Mouse (Mus musculus) forebrain, embryonic 14.5 days (tissue): ENCODE measurements around the gene Rasgrp2. TPM values are rescaled to one million over a fixed set of nuclear protein-coding genes. Genes with fewer than 3 reads are reported as not detected.
A peak's percentile ranks its signal among the peaks of the same experiment; 100 is the strongest.

ENCODE experiments used
- ATAC-seq: fragments of 200-750 bp; cut with Nextera tagmentation; 2 replicates; pipeline ENCODE4 v1.8.0; 2017; ENCODE audit warnings: mild to moderate bottlenecking, moderate library complexity
- DNase-seq: peaks from one replicate; pipeline ENCODE4 v3.0.0-alpha.2; 2015; ENCODE audit warnings: low spot score
- H3K27ac ChIP-seq: fragments of 300-500 bp; sonication (generic); 2 replicates; pipeline ENCODE4 v1.5.1; 2014; ENCODE audit warnings: low read depth, mild to moderate bottlenecking, control low read depth, low read length, moderate library complexity
- H3K27me3 ChIP-seq: fragments of 300-500 bp; sonication (generic); replicated peaks from 2 replicates; pipeline ENCODE4 v1.6.1; 2014; ENCODE audit warnings: low read length, control low read depth, mixed read lengths; ENCODE audit not compliant: control insufficient read depth, insufficient read depth
- H3K36me3 ChIP-seq: fragments of 300-500 bp; sonication (generic); 2 replicates; pipeline ENCODE4 v1.6.1; 2014; ENCODE audit warnings: low read length, control low read depth; ENCODE audit not compliant: control insufficient read depth, insufficient read depth
- H3K4me1 ChIP-seq: fragments of 300-500 bp; sonication (generic); 2 replicates; pipeline ENCODE4 v1.6.1; 2014; ENCODE audit warnings: antibody characterized with exemption, low read length, control low read depth; ENCODE audit not compliant: control insufficient read depth, insufficient read depth
- H3K4me2 ChIP-seq: fragments of 300-500 bp; sonication (generic); 2 replicates; pipeline ENCODE4 v1.6.1; 2014; ENCODE audit warnings: mild to moderate bottlenecking, control low read depth, low read length
- H3K4me3 ChIP-seq: fragments of 300-500 bp; sonication (generic); 2 replicates; pipeline ENCODE4 v1.5.1; 2014; ENCODE audit warnings: low read depth, low read length, control low read depth
- H3K9ac ChIP-seq: fragments of 300-500 bp; sonication (generic); 2 replicates; pipeline ENCODE4 v1.6.1; 2014; ENCODE audit warnings: mild to moderate bottlenecking, low read length, control low read depth, moderate library complexity
- H3K9me3 ChIP-seq: fragments of 300-500 bp; sonication (generic); replicated peaks from 2 replicates; pipeline ENCODE4 v1.6.1; 2016; ENCODE audit warnings: low read length, control low read depth, mixed read lengths; ENCODE audit not compliant: control insufficient read depth
- WGBS: fragments of 180-500 bp; shearing (Covaris S2); extraction: QIAGEN DNeasy Blood & Tissue Kit; methylation state at CpG from one replicate; pipeline ENCODE4 v1.1.7; 2014; 5-methylcytosine and 5-hydroxymethylcytosine counted together
- polyA plus RNA-seq: library from polyadenylated mRNA; unstranded; fragments of >200 nt; fragmentation: Nextera tagmentation; extraction: Ambion mirVana; gene quantifications from 2 replicates; pipeline ENCODE4 v1.2.1, GENCODE M21; 2014

Rasgrp2 gene
- polyA plus RNA-seq, 1 experiment from 2014 or later, result 28.6 TPM

GRCm38 (mm10) chr19:6418233-6418879 is 19.2 kb downstream of the Rasgrp2 start, which contains the start of gene Nrxn2:
Gene Nrxn2 (plus strand): TSS chr19:6418731.
- peak within 1 kb of the TSS; percentile 83 for H3K9ac ChIP-seq
- peak within 1 kb of the TSS; percentile 91 for H3K27ac ChIP-seq
- peak within 1 kb of the TSS; percentile 67 for H3K4me3 ChIP-seq
- DNase-seq, result peak; percentile 98
- H3K9me3 ChIP-seq, result no peaks in the 10 kb centered on the region
- no peaks in the 10 kb centered on the region for H3K36me3 ChIP-seq
- peak within 1 kb of the TSS; percentile 84 for H3K4me2 ChIP-seq
- H3K27me3 ChIP-seq, result no peaks in the 10 kb centered on the region
- ATAC-seq, result peak; percentile 95
- WGBS, result under 1% methylated on average over 45 of the region's 46 CpGs
- H3K4me1 ChIP-seq, result peaks cover 57% of the 10 kb centered on the region

- peak; percentile 26 for ATAC-seq
These were observed 20.0 kb downstream of the Rasgrp2 start for GRCm38 (mm10) chr19:6418984-6419692.

GRCm38 (mm10) chr19:6419805-6420310 is 20.7 kb downstream of the Rasgrp2 start:
- Histone ChIP-seq H3K9me3 (no peaks in the 10 kb centered on the region), H3K4me3 (peak overlapping the region; percentile 67), H3K4me1 (peaks cover 72% of the 10 kb centered on the region), H3K36me3 (no peaks in the 10 kb centered on the region), H3K9ac (peak overlapping the region; percentile 83), H3K27me3 (no peaks in the 10 kb centered on the region), H3K4me2 (peak overlapping the region; percentile 84), H3K27ac (peak overlapping the region; percentile 91; the same call in 1 of the 2 replicates)
- no peak for DNase-seq
- WGBS, result 50% methylated on average over 9 of the region's 9 CpGs
- no peak for ATAC-seq

More at GRCm38 (mm10) chr19:6418984-6419692, 20.0 kb downstream of the Rasgrp2 start:
- peak overlapping the region; percentile 84 for H3K4me2 ChIP-seq
- H3K36me3 ChIP-seq, result no peaks in the 10 kb centered on the region
- H3K4me1 ChIP-seq, result peaks cover 65% of the 10 kb centered on the region
- DNase-seq, result no peak
- H3K27me3 ChIP-seq, result no peaks in the 10 kb centered on the region
- no peaks in the 10 kb centered on the region for H3K9me3 ChIP-seq
- peak overlapping the region; percentile 91 for H3K27ac ChIP-seq
- peak overlapping the region; percentile 67 for H3K4me3 ChIP-seq
- peak overlapping the region; percentile 83 for H3K9ac ChIP-seq
- WGBS, result 8% methylated on average over 19 of the region's 23 CpGs

- peaks cover 73% of the 10 kb centered on the region for H3K4me1 ChIP-seq
- no peaks in the 10 kb centered on the region for H3K27me3 ChIP-seq
- no peak for DNase-seq
- no peak overlapping the region for H3K27ac ChIP-seq
- H3K9me3 ChIP-seq, result no peaks in the 10 kb centered on the region
- ATAC-seq, result no peak
- no peaks in the 10 kb centered on the region for H3K36me3 ChIP-seq
- H3K9ac ChIP-seq, result peak overlapping the region; percentile 83
- H3K4me2 ChIP-seq, result peak overlapping the region; percentile 84
- WGBS, result 56% methylated on average over 19 of the region's 19 CpGs
- H3K4me3 ChIP-seq, result peak overlapping the region; percentile 67
These were observed 21.5 kb downstream of the Rasgrp2 start for GRCm38 (mm10) chr19:6420481-6421210.

- H3K36me3 ChIP-seq, result no peaks in the 10 kb centered on the region
- H3K4me2 ChIP-seq, result peak overlapping the region; percentile 84
- peaks cover 73% of the 10 kb centered on the region for H3K4me1 ChIP-seq
- H3K4me3 ChIP-seq, result no peak overlapping the region
- DNase-seq (no peak), ATAC-seq (no peak)
- no peaks in the 10 kb centered on the region for H3K9me3 ChIP-seq
- peak overlapping the region; percentile 83; the same call in 1 of the 2 replicates for H3K9ac ChIP-seq
- no peak overlapping the region for H3K27ac ChIP-seq
- 68% methylated on average over 9 of the region's 9 CpGs for WGBS
- no peaks in the 10 kb centered on the region for H3K27me3 ChIP-seq
These were observed 22.1 kb downstream of the Rasgrp2 start for GRCm38 (mm10) chr19:6421211-6421590.

- H3K4me1 ChIP-seq, result peaks cover 70% of the 10 kb centered on the region
- no peaks in the 10 kb centered on the region for H3K9me3 ChIP-seq
- no peak overlapping the region for H3K9ac ChIP-seq
- DNase-seq (no peak), ATAC-seq (no peak)
- 66% methylated on average over 7 of the region's 7 CpGs for WGBS
- H3K4me3 ChIP-seq, result no peak overlapping the region
- H3K27ac ChIP-seq, result no peak overlapping the region
- H3K36me3 ChIP-seq, result no peaks in the 10 kb centered on the region
- peaks cover 3% of the 10 kb centered on the region; the same call in 1 of the 2 replicates for H3K27me3 ChIP-seq
- no peak overlapping the region for H3K4me2 ChIP-seq
These were observed 22.9 kb downstream of the Rasgrp2 start for GRCm38 (mm10) chr19:6422014-6422413.

- WGBS, result 82% methylated on average over 16 of the region's 16 CpGs
- Histone ChIP-seq H3K9ac (no peak overlapping the region), H3K4me3 (no peak overlapping the region), H3K27ac (no peak overlapping the region), H3K27me3 (peaks cover 15% of the 10 kb centered on the region), H3K4me2 (no peak overlapping the region), H3K9me3 (no peaks in the 10 kb centered on the region), H3K36me3 (peaks cover 5% of the 10 kb centered on the region; the same call in 1 of the 2 replicates), H3K4me1 (peaks cover 71% of the 10 kb centered on the region)
- DNase-seq (no peak), ATAC-seq (no peak)
These were observed 24.1 kb downstream of the Rasgrp2 start for GRCm38 (mm10) chr19:6423241-6423640.

- ATAC-seq (no peak), DNase-seq (no peak)
- no peak overlapping the region for H3K4me3 ChIP-seq
- H3K36me3 ChIP-seq, result peaks cover 10% of the 10 kb centered on the region; the same call in 1 of the 2 replicates
- H3K9ac ChIP-seq, result no peak overlapping the region
- peaks cover 26% of the 10 kb centered on the region for H3K27me3 ChIP-seq
- 63% methylated on average over 8 of the region's 8 CpGs for WGBS
- H3K4me1 ChIP-seq, result peaks cover 81% of the 10 kb centered on the region
- H3K27ac ChIP-seq, result no peak overlapping the region
- H3K9me3 ChIP-seq, result no peaks in the 10 kb centered on the region
- H3K4me2 ChIP-seq, result no peak overlapping the region
These were observed 25.2 kb downstream of the Rasgrp2 start for GRCm38 (mm10) chr19:6424137-6424881.
